Mouse (Mus musculus): ENCODE measurements around the gene Idh3a.

The Idh3a gene

DNA sequence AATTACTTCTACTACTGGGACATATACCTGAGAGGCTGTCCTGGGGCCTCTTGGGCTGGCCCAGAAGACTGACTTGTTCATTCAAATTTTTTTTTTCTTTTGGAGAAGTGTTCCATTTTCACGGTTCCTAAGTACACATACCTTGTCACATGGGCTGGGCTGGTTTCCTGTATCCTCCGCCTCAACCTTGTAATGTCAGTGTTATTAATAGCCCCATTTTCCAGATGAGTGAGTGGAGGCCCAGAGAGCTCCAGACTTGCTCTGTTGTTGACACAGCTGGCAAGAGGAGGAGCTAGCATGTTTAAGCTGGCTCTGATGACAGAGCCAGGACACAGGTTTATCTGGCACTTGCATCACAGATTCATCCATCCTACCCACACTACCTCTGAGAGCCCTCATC lies 61.3 kb downstream of the Idh3a start:
- in situ Hi-C loops (cut with MboI): no loop called here

DNA sequence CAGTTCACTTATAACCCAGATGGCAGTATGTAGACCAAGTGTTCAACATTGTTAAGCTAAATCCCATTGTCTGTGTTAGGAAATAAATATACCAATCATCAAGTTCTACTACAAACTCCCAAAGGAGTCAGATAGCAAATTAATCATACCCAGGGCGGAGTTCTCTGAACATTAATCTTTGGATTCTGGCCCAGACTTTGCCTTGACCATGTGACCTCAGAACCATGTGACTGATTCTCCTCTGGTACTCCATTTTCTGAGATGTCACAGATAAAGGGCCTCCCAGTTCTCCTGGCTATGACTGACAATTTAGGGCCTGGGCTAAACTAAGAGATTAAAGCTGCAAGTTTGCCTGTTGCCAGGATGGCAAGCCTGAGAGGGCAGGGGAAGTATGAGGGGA lies 63.2 kb downstream of the Idh3a start:
- in situ Hi-C loops (cut with MboI): no loop called here

DNA sequence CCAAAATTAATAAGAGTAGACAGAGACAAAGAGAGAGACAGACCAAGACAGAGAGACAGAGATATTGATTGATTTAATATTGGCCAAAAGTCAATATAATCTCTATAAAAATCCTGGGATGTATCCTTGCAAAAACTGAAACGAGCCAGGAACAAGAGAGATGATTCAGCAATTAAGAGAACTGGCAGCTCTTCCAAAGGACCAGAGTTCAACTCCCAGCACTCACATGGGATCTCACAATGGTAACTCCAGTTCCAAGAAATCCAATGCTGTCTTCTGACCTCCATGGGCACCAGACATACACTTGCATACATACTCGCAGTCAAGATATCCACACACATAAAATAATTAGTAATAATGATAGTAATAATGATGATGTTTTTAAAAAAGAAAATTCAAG lies 66.6 kb downstream of the Idh3a start:
- in situ Hi-C loops (cut with MboI): no loop called here
